Mouse (Mus musculus) spleen, adult 12 weeks (tissue): Measurements from ENCODE around the gene Cenpj.

ENCODE experiments used
- DNase-seq: peaks from one replicate; pipeline ENCODE4 v3.0.0; 2022; ENCODE audit warnings: low spot score

Cenpj gene

GRCm38 (mm10) chr14:56575416-56575815 is at the start of gene Cenpj, which contains the start of gene Parp4:
Cenpj (minus strand) TSS chr14:56575425.
Parp4 (plus strand) TSS chr14:56575619.
- peak; percentile 79 for DNase-seq

GRCm38 (mm10) chr14:56620425-56620824 is 45.2 kb upstream of the Cenpj start:
- no peak for DNase-seq

- DNase-seq: no peak
Measured at GRCm38 (mm10) chr14:56617470-56617869, 42.2 kb upstream of the Cenpj start.

- no peak for DNase-seq
Measured at GRCm38 (mm10) chr14:56613212-56613611, 38.0 kb upstream of the Cenpj start.

- no peak for DNase-seq
Measured at GRCm38 (mm10) chr14:56605136-56605535, 29.9 kb upstream of the Cenpj start.

- no peak for DNase-seq
Measured at GRCm38 (mm10) chr14:56604438-56604837, 29.2 kb upstream of the Cenpj start.

GRCm38 (mm10) chr14:56602069-56602468 is 26.8 kb upstream of the Cenpj start:
- no peak for DNase-seq

- peak; percentile 43 for DNase-seq
Measured at GRCm38 (mm10) chr14:56598759-56599158, 23.5 kb upstream of the Cenpj start.

- DNase-seq: no peak
Measured at GRCm38 (mm10) chr14:56594811-56595210, 19.6 kb upstream of the Cenpj start.

- no peak for DNase-seq
Measured at GRCm38 (mm10) chr14:56592191-56592590, 17.0 kb upstream of the Cenpj start.

- no peak for DNase-seq
Measured at GRCm38 (mm10) chr14:56582294-56582693, 7.1 kb upstream of the Cenpj start.

GRCm38 (mm10) chr14:56581117-56581516 is 5.9 kb upstream of the Cenpj start:
- no peak for DNase-seq

GRCm38 (mm10) chr14:56579011-56579410 is 3.8 kb upstream of the Cenpj start:
- DNase-seq: no peak

GRCm38 (mm10) chr14:56575969-56576901 is 1.0 kb upstream of the Cenpj start:
- DNase-seq: no peak

- no peak for DNase-seq
Measured at GRCm38 (mm10) chr14:56572546-56572945, 2.7 kb downstream of the Cenpj start.

GRCm38 (mm10) chr14:56571310-56572093 is 3.7 kb downstream of the Cenpj start:
- peak; percentile 95 for DNase-seq

- no peak for DNase-seq
Measured at GRCm38 (mm10) chr14:56569041-56569440, 6.2 kb downstream of the Cenpj start.

- DNase-seq: no peak
Measured at GRCm38 (mm10) chr14:56567476-56567875, 7.7 kb downstream of the Cenpj start.

- DNase-seq: no peak
Measured at GRCm38 (mm10) chr14:56559134-56559533, 16.1 kb downstream of the Cenpj start.

- no peak for DNase-seq
Measured at GRCm38 (mm10) chr14:56554716-56555115, 20.5 kb downstream of the Cenpj start.

GRCm38 (mm10) chr14:56553331-56553730 is 21.9 kb downstream of the Cenpj start:
- no peak for DNase-seq

- no peak for DNase-seq
Measured at GRCm38 (mm10) chr14:56552924-56553323, 22.3 kb downstream of the Cenpj start.

- DNase-seq: no peak
Measured at GRCm38 (mm10) chr14:56550960-56551359, 24.3 kb downstream of the Cenpj start.
